In the genomic region with DNA sequence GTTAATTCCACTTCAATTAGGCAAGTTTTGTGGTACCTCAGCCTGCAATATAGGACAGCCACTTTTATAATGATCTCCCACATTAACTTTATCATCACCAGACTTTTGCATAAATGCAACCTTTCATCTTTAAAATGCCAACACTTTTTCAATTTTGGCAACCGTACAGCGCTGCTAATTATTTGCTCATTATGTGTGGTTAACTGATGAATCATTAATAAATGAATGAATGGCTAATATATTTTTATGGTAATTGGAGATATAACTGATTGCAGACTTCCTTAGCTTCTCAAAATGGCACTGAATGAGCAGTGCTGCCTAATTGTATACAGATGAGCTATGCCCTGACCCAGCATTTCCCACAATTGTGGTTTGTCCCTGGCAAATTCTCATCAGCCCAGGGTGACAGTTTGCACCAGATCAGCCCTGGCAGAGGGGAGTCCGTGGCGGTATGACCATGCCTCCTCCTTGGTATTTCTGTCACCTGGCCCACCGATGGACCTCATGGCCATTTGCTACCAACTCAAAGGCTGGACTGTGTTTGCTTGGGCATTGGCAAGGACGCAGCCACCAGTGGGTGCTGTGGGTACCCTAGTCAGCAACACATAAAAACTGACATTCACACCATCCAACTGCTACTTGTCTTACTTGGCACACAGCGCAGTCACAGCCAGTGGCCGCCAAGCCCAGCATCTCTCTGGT, we compare ENCODE assay signal across 12 mouse cellular contexts.
A peak's percentile ranks its signal among the peaks of the same experiment; 100 is the strongest.
DNase-seq lines count a peak whose midpoint lies in the region; ATAC-seq and TF ChIP-seq lines count a peak whose summit lies in the region.
"Had no signal": no experiment of that assay in that cellular context is flagged by ENCODE, and none has a peak within 500 bp of the region (broad histone marks: within the 10 kb centered on the region; RNA-seq: fewer than 3 reads in every experiment).

No protein-coding gene starts in this region.

- 0 out of 2 replicates have a peak, but pooled peaks have one; percentile 9 for TF ChIP-seq CTCF in intestine, postnatal 0 days (IDR thresholded peaks at IDR 0.05; ENCODE audit: low read depth)

- H3K4me1 ChIP-seq in intestine, postnatal 0 days (replicated peaks; ENCODE audit: control insufficient read depth, insufficient read depth, low read length), result peaks cover 3% of the 10 kb centered on the region; the same call in 1 of the 2 replicates
- peaks cover 10% of the 10 kb centered on the region; the same call in 1 of the 2 replicates for H3K4me1 ChIP-seq in intestine, embryonic 16.5 days (ENCODE audit: control insufficient read depth, insufficient read depth, low read length)
- peaks cover 22% of the 10 kb centered on the region for H3K4me1 ChIP-seq in forebrain, embryonic 16.5 days (replicated peaks; ENCODE audit: control insufficient read depth, insufficient read depth, low read length)
- peaks cover 53% of the 10 kb centered on the region for H3K4me1 ChIP-seq in limb, embryonic 12.5 days (replicated peaks)
- H3K4me1 ChIP-seq in neural tube, embryonic 13.5 days (replicated peaks), result peaks cover 44% of the 10 kb centered on the region

- no peaks in the 10 kb centered on the region for H3K27me3 ChIP-seq in intestine, postnatal 0 days (replicated peaks; ENCODE audit: control insufficient read depth, insufficient read depth, low read length)
- H3K27me3 ChIP-seq in intestine, embryonic 16.5 days (replicated peaks; ENCODE audit: control insufficient read depth, insufficient read depth, low read length), result no peaks in the 10 kb centered on the region
- H3K27me3 ChIP-seq in forebrain, embryonic 16.5 days (replicated peaks; ENCODE audit: control insufficient read depth, insufficient read depth, low read length), result peaks cover 5% of the 10 kb centered on the region; the same call in 1 of the 2 replicates
- peaks cover 9% of the 10 kb centered on the region; the same call in 1 of the 2 replicates for H3K27me3 ChIP-seq in limb, embryonic 12.5 days
- H3K27me3 ChIP-seq in neural tube, embryonic 13.5 days, result peaks cover 6% of the 10 kb centered on the region; the same call in 1 of the 2 replicates

- H3K9me3 ChIP-seq in intestine, postnatal 0 days (ENCODE audit: control insufficient read depth), result no peaks in the 10 kb centered on the region
- no peaks in the 10 kb centered on the region for H3K9me3 ChIP-seq in intestine, embryonic 16.5 days (ENCODE audit: control insufficient read depth, low read length)
- H3K9me3 ChIP-seq in forebrain, embryonic 16.5 days (ENCODE audit: control insufficient read depth, low read length), result no peaks in the 10 kb centered on the region
- no peaks in the 10 kb centered on the region for H3K9me3 ChIP-seq in limb, embryonic 12.5 days
- no peaks in the 10 kb centered on the region for H3K9me3 ChIP-seq in neural tube, embryonic 13.5 days

- no peak overlapping the region for H3K4me2 ChIP-seq in intestine, postnatal 0 days (replicated peaks; ENCODE audit: low read depth)
- no peak overlapping the region for H3K4me2 ChIP-seq in intestine, embryonic 16.5 days (ENCODE audit: low read depth, low read length)
- no peak overlapping the region for H3K4me2 ChIP-seq in forebrain, embryonic 16.5 days (ENCODE audit: low read length)
- peak overlapping the region; percentile 13; the same call in 1 of the 2 replicates for H3K4me2 ChIP-seq in limb, embryonic 12.5 days
- H3K4me2 ChIP-seq in neural tube, embryonic 13.5 days, result no peak overlapping the region

- no peak for ATAC-seq in intestine, postnatal 0 days
- ATAC-seq in intestine, embryonic 16.5 days, result no peak
- 0 out of 2 replicates have a peak, but pooled peaks have one; percentile 18 for ATAC-seq in forebrain, embryonic 16.5 days
- no peak for ATAC-seq in limb, embryonic 12.5 days (ENCODE audit: insufficient number of reproducible peaks, insufficient read depth, low FRiP score, low TSS enrichment, low read depth)
- ATAC-seq in neural tube, embryonic 13.5 days (ENCODE audit: low read depth), result peak; percentile 55; the same call in 1 of the 2 replicates

- H3K9ac ChIP-seq in intestine, postnatal 0 days (ENCODE audit: low read depth, low read length), result no peak overlapping the region
- no peak overlapping the region for H3K9ac ChIP-seq in intestine, embryonic 16.5 days (ENCODE audit: low read depth, low read length)
- H3K9ac ChIP-seq in forebrain, embryonic 16.5 days (replicated peaks; ENCODE audit: low read depth, low read length), result no peak overlapping the region
- H3K9ac ChIP-seq in limb, embryonic 12.5 days (replicated peaks), result no peak overlapping the region
- H3K9ac ChIP-seq in neural tube, embryonic 13.5 days, result no peak overlapping the region

- no peak overlapping the region for H3K4me3 ChIP-seq in intestine, postnatal 0 days (ENCODE audit: low read depth, low read length)
- H3K4me3 ChIP-seq in intestine, embryonic 16.5 days (ENCODE audit: low read length), result no peak overlapping the region
- no peak overlapping the region for H3K4me3 ChIP-seq in forebrain, embryonic 16.5 days (replicated peaks; ENCODE audit: low read length)
- H3K4me3 ChIP-seq in limb, embryonic 12.5 days (replicated peaks), result no peak overlapping the region
- no peak overlapping the region for H3K4me3 ChIP-seq in neural tube, embryonic 13.5 days

- no peak overlapping the region for H3K27ac ChIP-seq in intestine, postnatal 0 days (ENCODE audit: low read depth, low read length)
- no peak overlapping the region for H3K27ac ChIP-seq in intestine, embryonic 16.5 days (ENCODE audit: low read length)
- H3K27ac ChIP-seq in forebrain, embryonic 16.5 days (ENCODE audit: low read length), result peak overlapping the region; percentile 34
- H3K27ac ChIP-seq in limb, embryonic 12.5 days, result peak overlapping the region; percentile 74
- H3K27ac ChIP-seq in neural tube, embryonic 13.5 days (replicated peaks), result peak overlapping the region; percentile 71

- 88% methylated on average over 8 of the region's 8 CpGs for WGBS in intestine, postnatal 0 days
- WGBS in intestine, embryonic 16.5 days, result 84% methylated on average over 8 of the region's 8 CpGs
- 42% methylated on average over 8 of the region's 8 CpGs for WGBS in forebrain, embryonic 16.5 days
- WGBS in limb, embryonic 12.5 days, result 38% methylated on average over 8 of the region's 8 CpGs
- 69% methylated on average over 8 of the region's 8 CpGs for WGBS in neural tube, embryonic 13.5 days

- no peaks in the 10 kb centered on the region for H3K36me3 ChIP-seq in intestine, postnatal 0 days (ENCODE audit: control insufficient read depth, insufficient read depth)
- H3K36me3 ChIP-seq in intestine, embryonic 16.5 days (ENCODE audit: control insufficient read depth, insufficient read depth, low read length), result no peaks in the 10 kb centered on the region
- no peaks in the 10 kb centered on the region for H3K36me3 ChIP-seq in forebrain, embryonic 16.5 days (ENCODE audit: control insufficient read depth, insufficient read depth)
- no peaks in the 10 kb centered on the region for H3K36me3 ChIP-seq in limb, embryonic 12.5 days
- no peaks in the 10 kb centered on the region for H3K36me3 ChIP-seq in neural tube, embryonic 13.5 days

- DNase-seq in right cerebral cortex, adult 18-20 months, result no peak
- DNase-seq in lung, postnatal 36 days, result no peak
- DNase-seq in ovary, postnatal 10 days (ENCODE audit: low spot score), result no peak
- DNase-seq: cerebellum, adult 2 months; kidney, postnatal 36 days; lung, adult 18-20 months; thymus, adult 18-20 months had no signal

Comparison
In these comparisons a context has a peak if more than half of its experiments do, and no peak if none do; other contexts are left out.
1. ATAC-seq: peak in forebrain, embryonic 16.5 days (single experiment) and neural tube, embryonic 13.5 days (single experiment); none in intestine, postnatal 0 days (single experiment), intestine, embryonic 16.5 days (single experiment) and limb, embryonic 12.5 days (single experiment).
2. H3K27ac ChIP-seq: peak in forebrain, embryonic 16.5 days (single experiment), limb, embryonic 12.5 days (single experiment) and neural tube, embryonic 13.5 days (single experiment); none in intestine, postnatal 0 days (single experiment) and intestine, embryonic 16.5 days (single experiment).